In the genomic region with DNA sequence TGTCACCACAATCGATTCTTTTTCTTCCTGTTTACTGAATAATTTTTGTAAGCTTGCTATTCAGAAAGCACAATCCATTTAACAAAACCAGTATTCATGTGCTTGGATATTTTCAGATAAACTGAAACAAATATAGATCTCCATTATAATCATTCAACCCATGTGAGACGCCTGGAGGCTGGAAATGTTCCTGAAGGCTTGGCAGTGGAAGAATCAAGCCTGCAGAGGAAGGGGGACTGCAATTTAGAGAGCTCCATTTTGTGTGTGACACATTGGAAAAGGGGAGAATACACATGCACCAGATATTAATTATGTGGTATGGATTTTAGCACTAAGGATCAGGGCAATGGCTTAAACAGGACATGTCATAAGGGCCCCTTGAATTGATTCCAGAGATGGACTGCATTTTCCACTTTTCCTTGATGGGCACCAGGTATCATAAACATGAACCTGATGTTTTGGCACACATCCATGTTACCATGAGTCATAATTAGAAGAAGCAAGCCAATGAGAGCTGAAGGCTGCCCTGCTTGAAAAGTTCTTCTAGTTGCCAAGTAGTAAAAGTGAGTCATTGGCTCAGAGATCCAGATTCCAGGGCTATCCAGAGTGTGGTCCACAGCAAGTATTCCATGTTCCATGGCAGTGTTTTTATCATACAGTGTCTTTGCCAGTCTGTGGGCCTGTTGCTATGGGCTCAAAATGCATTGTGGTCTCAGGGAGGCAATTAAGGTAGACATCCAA, we compare ENCODE assay signal across 10 mouse cellular contexts.
"Had no signal": no experiment of that assay in that cellular context is flagged by ENCODE, and none has a peak within 500 bp of the region (broad histone marks: within the 10 kb centered on the region; RNA-seq: fewer than 3 reads in every experiment).

No protein-coding gene starts in this region.

- H3K27ac ChIP-seq: left cerebral cortex, adult 2 months; liver, embryonic 14.5 days; midbrain, embryonic 13.5 days; neural tube, embryonic 15.5 days; stomach, embryonic 15.5 days had no signal

- H3K9me3 ChIP-seq: midbrain, embryonic 13.5 days; neural tube, embryonic 15.5 days; stomach, embryonic 15.5 days had no signal

- H3K4me1 ChIP-seq: midbrain, embryonic 13.5 days; neural tube, embryonic 15.5 days; stomach, embryonic 15.5 days had no signal

- H3K4me3 ChIP-seq: left cerebral cortex, adult 2 months; midbrain, embryonic 13.5 days; myocyte; neural tube, embryonic 15.5 days; stomach, embryonic 15.5 days had no signal

- H3K4me2 ChIP-seq: midbrain, embryonic 13.5 days; neural tube, embryonic 15.5 days; stomach, embryonic 15.5 days had no signal

- DNase-seq: kidney, postnatal 25 days; lung, adult 18-20 months; right cerebral cortex, postnatal 4 days; spleen, adult 18-20 months had no signal

- H3K9ac ChIP-seq: liver, embryonic 14.5 days; midbrain, embryonic 13.5 days; neural tube, embryonic 15.5 days; stomach, embryonic 15.5 days had no signal

- H3K27me3 ChIP-seq: midbrain, embryonic 13.5 days; neural tube, embryonic 15.5 days; stomach, embryonic 15.5 days had no signal

- ATAC-seq: midbrain, embryonic 13.5 days had no signal

- H3K36me3 ChIP-seq: midbrain, embryonic 13.5 days; neural tube, embryonic 15.5 days; stomach, embryonic 15.5 days had no signal
